Comparison of ENCODE assay signal across 30 mouse cellular contexts in genomic region chr5:140406666-140407065, GRCm38 (mm10). TPM values are rescaled to one million over a fixed set of nuclear protein-coding genes. Genes with fewer than 3 reads are reported as not detected.
"Had no signal": no experiment of that assay in that cellular context is flagged by ENCODE, and none has a peak within 500 bp of the region (broad histone marks: within the 10 kb centered on the region; RNA-seq: fewer than 3 reads in every experiment).

No protein-coding gene starts in this region.

- H3K27ac ChIP-seq: layer of hippocampus, adult 2 months; left cerebral cortex, adult 2 months; limb, embryonic 12.5 days; liver, embryonic 12.5 days; liver, embryonic 15.5 days; lung, embryonic 15.5 days; stomach, postnatal 0 days had no signal

- ATAC-seq: intestine, postnatal 0 days; liver, embryonic 12.5 days had no signal

- H3K4me3 ChIP-seq: layer of hippocampus, adult 2 months; left cerebral cortex, adult 2 months; limb, embryonic 12.5 days; liver, embryonic 12.5 days; liver, embryonic 15.5 days; lung, embryonic 15.5 days had no signal

- DNase-seq: kidney, adult 9 months; kidney, postnatal 10 days; layer of hippocampus, adult 9-11 months; layer of hippocampus, postnatal 36 days; liver; lung, adult 18-20 months; lung, postnatal 10 days; lung, postnatal 36 days; midbrain, embryonic 14.5 days; right cerebral cortex, postnatal 4 days; thymus, adult 2 months; thymus, postnatal 14 days had no signal

- H3K36me3 ChIP-seq: limb, embryonic 12.5 days; liver, embryonic 12.5 days; liver, embryonic 15.5 days; lung, embryonic 15.5 days had no signal

- H3K4me1 ChIP-seq: liver, embryonic 12.5 days; liver, embryonic 15.5 days; lung, embryonic 15.5 days had no signal

- H3K9ac ChIP-seq: limb, embryonic 12.5 days; liver, embryonic 12.5 days; liver, embryonic 15.5 days; lung, embryonic 15.5 days had no signal

- H3K27me3 ChIP-seq: limb, embryonic 12.5 days; liver, embryonic 12.5 days; liver, embryonic 15.5 days; lung, embryonic 15.5 days had no signal

- H3K9me3 ChIP-seq: liver, embryonic 12.5 days; liver, embryonic 15.5 days; lung, embryonic 15.5 days had no signal

- H3K4me2 ChIP-seq: limb, embryonic 12.5 days; liver, embryonic 12.5 days; liver, embryonic 15.5 days; lung, embryonic 15.5 days; midbrain, embryonic 11.5 days had no signal

RNA-seq across cellular contexts. Expression of gene Gm4869, which starts 38.8 kb away (rescaled TPM):
- total RNA-seq: layer of hippocampus, adult 2 months; layer of hippocampus, postnatal 36 days; left cerebral cortex, adult 2 months; left cerebral cortex, postnatal 10 days; left cerebral cortex, postnatal 36 days; megakaryocyte progenitor cell, adult 5-6 weeks; megakaryocyte-erythroid progenitor cell, adult 5-6 weeks; midbrain, postnatal 0 days had no signal
- polyA plus RNA-seq: large intestine, adult 2 months; limb, embryonic 12.5 days; liver, embryonic 12.5 days; liver, embryonic 15.5 days; midbrain, embryonic 11.5 days; midbrain, embryonic 14.5 days; midbrain, postnatal 0 days; neural tube, embryonic 11.5 days; neural tube, embryonic 14.5 days; stomach, embryonic 14.5 days; stomach, postnatal 0 days had no signal
